Mouse (Mus musculus) ES-E14 (cell line): ENCODE results near the gene Vcl.

ENCODE experiments used
- CHD2 ChIP-seq: IDR thresholded peaks from 2 replicates; pipeline ENCODE4 v1.6.1; 2014; ENCODE audit warnings: mild to moderate bottlenecking, low read depth, low read length, inconsistent platforms
- HCFC1 ChIP-seq: IDR thresholded peaks from 2 replicates; pipeline ENCODE4 v1.6.1; 2012; ENCODE audit warnings: low read length, inconsistent platforms, borderline replicate concordance; ENCODE audit not compliant: insufficient read depth
- ZC3H11A ChIP-seq: IDR thresholded peaks from 2 replicates; pipeline ENCODE4 v1.6.1; 2012; ENCODE audit warnings: low read depth, mild to moderate bottlenecking, inconsistent platforms, low read length, borderline replicate concordance
- ZNF384 ChIP-seq: IDR thresholded peaks from 2 replicates; pipeline ENCODE4 v1.6.1; 2012; ENCODE audit warnings: low read depth, low read length, inconsistent platforms

GRCm38 (mm10) chr14:20945296-20945695, 16.1 kb downstream of the Vcl start:
- TF ChIP-seq CHD2 (no peak), ZC3H11A (no peak), HCFC1 (no peak), ZNF384 (no peak)
